Mouse (Mus musculus) heart, embryonic 15.5 days (tissue): ENCODE results near the gene Pcgf6. TPM values are rescaled to one million over a fixed set of nuclear protein-coding genes. Genes with fewer than 3 reads are reported as not detected.

Experiments used
- ATAC-seq: fragments of 200-750 bp; cut with Nextera tagmentation; replicated peaks from 2 replicates; pipeline ENCODE4 v1.8.0; 2017; ENCODE audit warnings: low read depth, moderate TSS enrichment; ENCODE audit not compliant: insufficient number of reproducible peaks, insufficient read depth, low FRiP score
- H3K27ac ChIP-seq: fragments of 300-500 bp; sonication (generic); 2 replicates; pipeline ENCODE4 v1.5.1; 2015; ENCODE audit warnings: mild to moderate bottlenecking, inconsistent platforms
- H3K27me3 ChIP-seq: fragments of 300-500 bp; sonication (generic); 2 replicates; pipeline ENCODE4 v1.6.1; 2015; ENCODE audit warnings: inconsistent platforms
- H3K36me3 ChIP-seq: fragments of 300-500 bp; sonication (generic); 2 replicates; pipeline ENCODE4 v1.6.1; 2015; ENCODE audit warnings: mild to moderate bottlenecking, inconsistent platforms
- H3K4me1 ChIP-seq: fragments of 300-500 bp; sonication (generic); replicated peaks from 2 replicates; pipeline ENCODE4 v1.6.1; 2015; ENCODE audit warnings: inconsistent platforms
- H3K4me2 ChIP-seq: fragments of 300-500 bp; sonication (generic); 2 replicates; pipeline ENCODE4 v1.6.1; 2015; ENCODE audit warnings: inconsistent platforms, mild to moderate bottlenecking, moderate library complexity
- H3K4me3 ChIP-seq: fragments of 300-500 bp; sonication (generic); 2 replicates; pipeline ENCODE4 v1.5.1; 2015; ENCODE audit warnings: mild to moderate bottlenecking, inconsistent platforms
- H3K9ac ChIP-seq: fragments of 300-500 bp; sonication (generic); 2 replicates; pipeline ENCODE4 v1.6.1; 2015; ENCODE audit warnings: mild to moderate bottlenecking, inconsistent platforms
- H3K9me3 ChIP-seq: fragments of 300-500 bp; sonication (generic); replicated peaks from 2 replicates; pipeline ENCODE4 v1.6.1; 2016; ENCODE audit warnings: inconsistent platforms
- WGBS: fragments of 180-500 bp; shearing (Covaris S2); methylation state at CpG from one replicate; pipeline ENCODE4 v1.1.7; 2015; ENCODE audit warnings: mixed read lengths; 5-methylcytosine and 5-hydroxymethylcytosine counted together
- polyA plus RNA-seq: library from polyadenylated mRNA; unstranded; fragments of >200 nt; fragmentation: Nextera tagmentation; extraction: Ambion mirVana; gene quantifications from 2 replicates; pipeline ENCODE4 v1.2.1, GENCODE M21; 2015

The Pcgf6 gene
- polyA plus RNA-seq, 1 experiment from 2014 or later, result 6.8 TPM

- 3% methylated on average over 7 of the region's 7 CpGs for WGBS
- Histone ChIP-seq H3K4me2 (peak overlapping the region; percentile 86), H3K4me1 (peaks cover 14% of the 10 kb centered on the region), H3K36me3 (peaks cover 18% of the 10 kb centered on the region), H3K27me3 (no peaks in the 10 kb centered on the region), H3K9ac (peak overlapping the region; percentile 70), H3K9me3 (no peaks in the 10 kb centered on the region), H3K4me3 (peak overlapping the region; percentile 89), H3K27ac (peak overlapping the region; percentile 87; the same call in 1 of the 2 replicates)
- no peak for ATAC-seq
Measured at GRCm38 (mm10) chr19:47049840-47050239, 866 bp downstream of the Pcgf6 start.

GRCm38 (mm10) chr19:47049061-47049460 is 1.6 kb downstream of the Pcgf6 start:
- no peak overlapping the region for H3K27ac ChIP-seq
- peak overlapping the region; percentile 86; the same call in 1 of the 2 replicates for H3K4me2 ChIP-seq
- H3K27me3 ChIP-seq, result no peaks in the 10 kb centered on the region
- H3K4me1 ChIP-seq, result peaks cover 14% of the 10 kb centered on the region
- peaks cover 18% of the 10 kb centered on the region for H3K36me3 ChIP-seq
- H3K9ac ChIP-seq, result no peak overlapping the region
- no peaks in the 10 kb centered on the region for H3K9me3 ChIP-seq
- WGBS, result 55% methylated on average over 4 of the region's 4 CpGs
- H3K4me3 ChIP-seq, result 0 out of 2 replicates have a peak overlapping the region, but pooled peaks have one; percentile 89
- ATAC-seq, result no peak

- peaks cover 14% of the 10 kb centered on the region for H3K4me1 ChIP-seq
- H3K9ac ChIP-seq, result no peak overlapping the region
- no peak overlapping the region for H3K4me3 ChIP-seq
- no peak overlapping the region for H3K27ac ChIP-seq
- H3K27me3 ChIP-seq, result no peaks in the 10 kb centered on the region
- 84% methylated on average over 13 of the region's 13 CpGs for WGBS
- H3K36me3 ChIP-seq, result peaks cover 18% of the 10 kb centered on the region
- no peaks in the 10 kb centered on the region for H3K9me3 ChIP-seq
- no peak overlapping the region for H3K4me2 ChIP-seq
- ATAC-seq, result no peak
Measured at GRCm38 (mm10) chr19:47047236-47047833, 3.4 kb downstream of the Pcgf6 start.

GRCm38 (mm10) chr19:47046343-47046742 is 4.4 kb downstream of the Pcgf6 start:
- ATAC-seq, result no peak
- Histone ChIP-seq H3K27ac (no peak overlapping the region), H3K9me3 (no peaks in the 10 kb centered on the region), H3K27me3 (no peaks in the 10 kb centered on the region), H3K4me2 (no peak overlapping the region), H3K4me1 (peaks cover 14% of the 10 kb centered on the region), H3K36me3 (peaks cover 18% of the 10 kb centered on the region), H3K9ac (no peak overlapping the region), H3K4me3 (no peak overlapping the region)
- 87% methylated on average over 1 of the region's 1 CpGs for WGBS

GRCm38 (mm10) chr19:47043608-47044007 is 7.1 kb downstream of the Pcgf6 start:
- no peaks in the 10 kb centered on the region for H3K27me3 ChIP-seq
- no peak overlapping the region for H3K27ac ChIP-seq
- no peak overlapping the region for H3K4me3 ChIP-seq
- no peaks in the 10 kb centered on the region for H3K4me1 ChIP-seq
- H3K9ac ChIP-seq, result no peak overlapping the region
- H3K36me3 ChIP-seq, result peaks cover 30% of the 10 kb centered on the region
- WGBS, result 77% methylated on average over 3 of the region's 3 CpGs
- no peak overlapping the region for H3K4me2 ChIP-seq
- ATAC-seq, result no peak
- H3K9me3 ChIP-seq, result no peaks in the 10 kb centered on the region

- H3K4me1 ChIP-seq, result no peaks in the 10 kb centered on the region
- H3K4me2 ChIP-seq, result no peak overlapping the region
- 77% methylated on average over 3 of the region's 3 CpGs for WGBS
- no peaks in the 10 kb centered on the region for H3K9me3 ChIP-seq
- no peaks in the 10 kb centered on the region for H3K27me3 ChIP-seq
- H3K36me3 ChIP-seq, result peaks cover 34% of the 10 kb centered on the region
- H3K9ac ChIP-seq, result no peak overlapping the region
- no peak for ATAC-seq
- H3K4me3 ChIP-seq, result no peak overlapping the region
- no peak overlapping the region for H3K27ac ChIP-seq
Measured at GRCm38 (mm10) chr19:47040720-47041473, 9.8 kb downstream of the Pcgf6 start.

GRCm38 (mm10) chr19:47036596-47036995 is 14.1 kb downstream of the Pcgf6 start:
- H3K36me3 ChIP-seq, result peaks cover 39% of the 10 kb centered on the region
- no peaks in the 10 kb centered on the region for H3K27me3 ChIP-seq
- H3K9ac ChIP-seq, result no peak overlapping the region
- no peaks in the 10 kb centered on the region for H3K9me3 ChIP-seq
- H3K4me2 ChIP-seq, result no peak overlapping the region
- H3K27ac ChIP-seq, result no peak overlapping the region
- no peak overlapping the region for H3K4me3 ChIP-seq
- ATAC-seq, result no peak
- no peaks in the 10 kb centered on the region for H3K4me1 ChIP-seq
- WGBS, result 87% methylated on average over 3 of the region's 3 CpGs

- ATAC-seq, result no peak
Measured at GRCm38 (mm10) chr19:47034916-47035315, 15.8 kb downstream of the Pcgf6 start.

GRCm38 (mm10) chr19:47031770-47032169 is 18.9 kb downstream of the Pcgf6 start:
- H3K4me1 ChIP-seq, result no peaks in the 10 kb centered on the region
- H3K27ac ChIP-seq, result no peak overlapping the region
- 89% methylated on average over 6 of the region's 6 CpGs for WGBS
- no peaks in the 10 kb centered on the region for H3K27me3 ChIP-seq
- no peak for ATAC-seq
- no peak overlapping the region for H3K9ac ChIP-seq
- peaks cover 14% of the 10 kb centered on the region for H3K36me3 ChIP-seq
- H3K4me2 ChIP-seq, result no peak overlapping the region
- H3K9me3 ChIP-seq, result no peaks in the 10 kb centered on the region
- H3K4me3 ChIP-seq, result no peak overlapping the region

More at GRCm38 (mm10) chr19:47034916-47035315, 15.8 kb downstream of the Pcgf6 start:
- no peak overlapping the region for H3K27ac ChIP-seq
- no peaks in the 10 kb centered on the region for H3K4me1 ChIP-seq
- H3K4me2 ChIP-seq, result no peak overlapping the region
- peaks cover 39% of the 10 kb centered on the region for H3K36me3 ChIP-seq
- 87% methylated on average over 4 of the region's 4 CpGs for WGBS
- H3K9ac ChIP-seq, result no peak overlapping the region
- no peaks in the 10 kb centered on the region for H3K9me3 ChIP-seq
- no peaks in the 10 kb centered on the region for H3K27me3 ChIP-seq
- H3K4me3 ChIP-seq, result no peak overlapping the region

- Histone ChIP-seq H3K4me2 (no peak overlapping the region), H3K27ac (no peak overlapping the region), H3K36me3 (peaks cover 7% of the 10 kb centered on the region), H3K9ac (no peak overlapping the region), H3K4me3 (no peak overlapping the region), H3K9me3 (no peaks in the 10 kb centered on the region), H3K4me1 (0 out of 2 replicates have a peak, but pooled peaks cover 1% of the 10 kb centered on the region), H3K27me3 (no peaks in the 10 kb centered on the region)
- no peak for ATAC-seq
- WGBS, result 78% methylated on average over 9 of the region's 9 CpGs
Measured at GRCm38 (mm10) chr19:47029796-47030195, 20.9 kb downstream of the Pcgf6 start.

GRCm38 (mm10) chr19:47026513-47026912 is 24.2 kb downstream of the Pcgf6 start:
- no peaks in the 10 kb centered on the region for H3K9me3 ChIP-seq
- no peaks in the 10 kb centered on the region for H3K36me3 ChIP-seq
- no peak overlapping the region for H3K4me2 ChIP-seq
- H3K9ac ChIP-seq, result no peak overlapping the region
- no peak overlapping the region for H3K27ac ChIP-seq
- H3K27me3 ChIP-seq, result peaks cover 7% of the 10 kb centered on the region
- 83% methylated on average over 4 of the region's 4 CpGs for WGBS
- no peak for ATAC-seq
- no peak overlapping the region for H3K4me3 ChIP-seq
- H3K4me1 ChIP-seq, result 0 out of 2 replicates have a peak, but pooled peaks cover 2% of the 10 kb centered on the region
